Mouse (Mus musculus) liver, embryonic 14.5 days (tissue): ENCODE results near the gene Uckl1. TPM values are rescaled to one million over a fixed set of nuclear protein-coding genes. Genes with fewer than 3 reads are reported as not detected.

Experiments used
- ATAC-seq: fragments of 200-750 bp; cut with Nextera tagmentation; 2 replicates; pipeline ENCODE4 v1.8.0; 2017; ENCODE audit warnings: moderate number of reproducible peaks, mild to moderate bottlenecking, moderate library complexity; ENCODE audit not compliant: insufficient read depth
- DNase-seq, 3 experiments: peaks; one replicate each; pipeline ENCODE4 v3.0.0-alpha.2; 2012 to 2013; ENCODE audit warnings: low read depth in 3 of 3, low spot score in 3 of 3
- H3K27ac ChIP-seq: fragments of 300-500 bp; sonication (generic); 2 replicates; pipeline ENCODE4 v1.5.1; 2014; ENCODE audit warnings: moderate library complexity, mild to moderate bottlenecking, control low read depth, inconsistent platforms
- H3K27me3 ChIP-seq: fragments of 300-500 bp; sonication (generic); 2 replicates; pipeline ENCODE4 v1.6.1; 2014; ENCODE audit warnings: mild to moderate bottlenecking, low read length, moderate library complexity; ENCODE audit not compliant: control insufficient read depth, insufficient read depth
- H3K36me3 ChIP-seq: fragments of 300-500 bp; sonication (generic); replicated peaks from 2 replicates; pipeline ENCODE4 v1.6.1; 2014; ENCODE audit warnings: low read depth; ENCODE audit not compliant: control insufficient read depth, insufficient read depth
- H3K4me1 ChIP-seq, 2 experiments: fragments of 200-500 bp in 1 of 2; fragments of 300-500 bp in 1 of 2; sonication (generic) in 1 of 2; replicated peaks; 2 replicates each; pipeline ENCODE4 v1.6.1; 2012 to 2014; ENCODE audit warnings: antibody characterized with exemption in 1 of 2, inconsistent platforms in 1 of 2, low read length in 1 of 2; ENCODE audit not compliant: control insufficient read depth in 2 of 2, insufficient read depth in 2 of 2
- H3K4me2 ChIP-seq: fragments of 300-500 bp; sonication (generic); 2 replicates; pipeline ENCODE4 v1.6.1; 2014; ENCODE audit warnings: low read depth, mild to moderate bottlenecking, control low read depth, moderate library complexity
- H3K4me3 ChIP-seq, 2 experiments: fragments of 200-500 bp in 1 of 2; fragments of 300-500 bp in 1 of 2; sonication (generic) in 1 of 2; 2 replicates each; pipeline ENCODE4 v1.5.1; 2012 to 2014; ENCODE audit warnings: low read depth in 2 of 2, low read length in 2 of 2, mild to moderate bottlenecking in 2 of 2, control low read depth in 1 of 2, inconsistent platforms in 1 of 2, moderate library complexity in 1 of 2; ENCODE audit not compliant: insufficient read depth in 1 of 2
- H3K9ac ChIP-seq: fragments of 300-500 bp; sonication (generic); replicated peaks from 2 replicates; pipeline ENCODE4 v1.6.1; 2014; ENCODE audit warnings: mild to moderate bottlenecking, control low read depth, moderate library complexity
- H3K9me3 ChIP-seq: fragments of 300-500 bp; sonication (generic); 2 replicates; pipeline ENCODE4 v1.6.1; 2016; ENCODE audit warnings: low read length, mixed read lengths; ENCODE audit not compliant: control insufficient read depth
- CTCF ChIP-seq: IDR thresholded peaks from 2 replicates; pipeline ENCODE4 v1.5.1; 2016; ENCODE audit warnings: antibody characterized with exemption, low read depth, control low read depth
- EP300 ChIP-seq: IDR thresholded peaks from 2 replicates; pipeline ENCODE4 v1.6.1; 2016; ENCODE audit warnings: antibody characterized with exemption, low read depth
- WGBS: fragments of 180-500 bp; shearing (Covaris S2); extraction: QIAGEN DNeasy Blood & Tissue Kit; methylation state at CpG from one replicate; pipeline ENCODE4 v1.1.7; 2014; ENCODE audit not compliant: insufficient replicate concordance; 5-methylcytosine and 5-hydroxymethylcytosine counted together
- polyA plus RNA-seq, 2 experiments: library from polyadenylated mRNA; depleted of rRNA in 1 of 2; stranded (reverse) in 1 of 2; unstranded in 1 of 2; fragments of >200 nt; fragmentation: Nextera tagmentation in 1 of 2; extraction: Ambion mirVana in 1 of 2; gene quantifications; 2 replicates each; pipeline versions ENCODE4 v1.2.1 to v1.2.3; 2012 to 2014

Uckl1 gene
- polyA plus RNA-seq, 2 experiments, result 18.7 to 33.3 TPM

DNA sequence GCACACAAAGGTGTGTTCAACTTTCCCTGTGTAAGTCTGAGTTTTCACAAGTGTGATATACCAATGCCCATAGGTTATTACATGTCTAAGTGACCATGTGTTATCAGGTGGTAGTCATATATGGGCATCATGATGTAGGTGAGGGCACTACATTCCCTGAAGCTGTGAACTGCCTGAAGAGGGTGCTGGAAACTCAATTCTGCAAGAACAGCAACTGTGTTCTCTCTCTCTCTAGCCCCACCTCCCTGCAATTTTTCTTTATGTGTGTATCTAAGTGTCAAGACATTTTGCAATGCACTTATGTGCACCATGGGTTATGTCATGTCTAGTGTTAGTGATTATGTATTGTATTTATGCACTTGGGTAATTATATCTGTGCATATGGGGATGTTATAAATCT lies 9.2 kb upstream of the Uckl1 start:
- H3K4me3 ChIP-seq, result no peak overlapping the region
- no peak overlapping the region for H3K4me2 ChIP-seq
- no peak for DNase-seq
- H3K27ac ChIP-seq, result no peak overlapping the region
- H3K9me3 ChIP-seq, result no peaks in the 10 kb centered on the region
- H3K27me3 ChIP-seq, result peaks cover 10% of the 10 kb centered on the region
- no peak for ATAC-seq
- TF ChIP-seq CTCF, result no peak
- no peak for TF ChIP-seq EP300
- no peaks in the 10 kb centered on the region; the same call in 1 of the 2 replicates for H3K36me3 ChIP-seq
- no peak overlapping the region for H3K9ac ChIP-seq
- H3K4me1 ChIP-seq, result peaks cover 13 to 17% of the 10 kb centered on the region in 2 experiments

DNA sequence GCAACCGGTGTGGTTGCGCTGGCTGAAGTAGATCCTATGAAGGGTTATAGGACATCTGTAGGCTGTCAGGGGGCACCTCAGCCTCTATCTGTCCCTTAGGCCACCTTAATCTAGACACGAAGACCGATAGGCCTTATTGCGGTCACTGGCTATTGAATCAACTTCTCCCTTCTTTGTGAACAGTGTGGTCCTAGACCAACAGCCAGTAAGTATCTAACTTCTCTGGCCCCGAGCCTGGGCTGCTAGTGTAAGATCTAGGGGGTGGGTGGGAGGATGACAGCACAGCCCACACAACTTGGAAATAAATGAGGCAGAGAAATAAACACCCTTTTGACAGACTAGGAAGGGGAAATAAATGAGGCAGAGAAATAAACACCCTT lies 8.3 kb upstream of the Uckl1 start:
- Histone ChIP-seq H3K36me3 (no peaks in the 10 kb centered on the region; the same call in 1 of the 2 replicates), H3K9ac (peak overlapping the region; percentile 85), H3K4me1 (peaks cover 13 to 17% of the 10 kb centered on the region in 2 experiments), H3K4me2 (peak overlapping the region; percentile 85), H3K4me3 (peak overlapping the region; percentile 56 to 71), H3K27me3 (peaks cover under 1% of the 10 kb centered on the region), H3K9me3 (no peaks in the 10 kb centered on the region), H3K27ac (peak overlapping the region; percentile 31)
- no peak for TF ChIP-seq EP300
- WGBS, result under 1% methylated on average over 6 of the region's 6 CpGs
- ATAC-seq, result peak; percentile 8
- no peak for DNase-seq

DNA sequence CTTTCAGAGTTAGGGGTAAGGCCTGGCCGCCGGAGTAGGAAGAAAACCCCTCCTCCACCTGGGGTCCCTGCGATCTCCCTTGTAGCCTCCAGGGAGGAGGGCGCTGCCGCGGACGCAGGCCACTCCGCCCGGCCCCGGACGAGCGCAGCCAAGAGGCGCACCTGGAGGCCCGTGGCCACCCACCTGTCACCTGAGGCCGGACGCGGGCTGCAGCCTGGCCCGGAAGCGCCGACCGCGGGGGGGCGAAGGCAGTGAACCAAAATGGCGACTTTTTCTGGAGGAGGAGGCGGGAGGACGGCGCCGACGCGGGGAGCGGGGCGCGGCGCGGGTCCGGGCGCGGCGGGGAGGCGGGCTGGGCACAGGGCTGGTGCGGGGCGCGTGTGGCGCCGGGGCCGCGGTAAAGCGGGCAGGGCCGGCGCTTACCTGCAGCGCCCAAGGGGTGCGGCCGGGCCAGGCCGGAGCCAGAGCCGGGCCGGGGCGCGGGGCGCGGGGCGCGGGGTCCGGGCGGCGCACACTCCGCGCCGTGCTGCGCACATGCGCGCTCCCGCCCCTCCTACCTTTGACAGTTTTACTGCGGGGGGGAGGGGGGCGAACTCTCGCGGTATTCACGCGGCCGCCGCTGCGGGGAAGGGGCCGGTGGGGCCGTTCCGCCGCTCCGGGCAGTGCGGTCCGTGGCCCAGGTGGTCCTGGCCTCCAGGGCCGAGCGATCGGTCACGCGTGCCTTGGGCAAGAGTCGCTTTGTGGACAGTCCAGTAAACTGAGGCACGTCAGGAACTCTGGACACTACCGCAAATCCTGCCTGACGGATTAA lies 7.7 kb upstream of the Uckl1 start, which contains the start of gene Zfp512b:
Gene Zfp512b (minus strand): TSS at position 573 of the 811 bp plus-strand sequence.
- under 1% methylated on average over 88 of the region's 97 CpGs for whole genome bisulfite sequencing

DNA sequence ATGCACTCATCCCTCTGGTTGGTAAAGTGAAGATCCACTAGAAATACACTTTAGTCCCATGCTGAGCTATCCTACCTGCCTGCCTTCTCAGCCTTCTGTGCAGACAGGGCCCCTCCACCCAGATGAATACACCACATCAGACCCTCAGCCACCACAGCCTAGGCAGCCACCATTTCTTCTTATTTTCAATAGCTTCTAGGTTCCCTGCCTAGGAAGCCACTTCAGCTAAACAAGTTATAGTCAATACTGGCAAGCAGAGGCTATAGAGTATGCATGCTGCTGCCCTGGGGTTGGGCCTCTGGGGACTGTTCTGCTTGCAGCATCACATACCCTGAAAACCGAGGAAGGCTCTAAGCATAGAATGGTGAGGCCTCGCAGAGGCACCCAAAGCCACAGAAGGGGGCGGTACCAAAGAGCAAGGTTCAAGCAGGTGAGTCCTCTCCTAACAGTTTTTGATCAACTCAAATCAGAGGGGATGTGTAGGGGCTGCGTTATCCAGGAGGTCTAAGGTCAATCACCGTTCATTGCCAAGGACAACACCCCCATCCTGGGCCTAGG lies 6.9 kb upstream of the Uckl1 start, which contains the start of gene Prpf6:
Gene Prpf6 (plus strand): TSS at position 341 of the 558 bp plus-strand sequence.
- no peaks in the 10 kb centered on the region for H3K27me3 ChIP-seq
- peaks cover 3% of the 10 kb centered on the region for H3K36me3 ChIP-seq
- peak within 1 kb of the TSS; percentile 41 for H3K27ac ChIP-seq
- peak within 1 kb of the TSS; percentile 85 for H3K4me2 ChIP-seq
- H3K9me3 ChIP-seq, result no peaks in the 10 kb centered on the region
- H3K4me3 ChIP-seq, result peak within 1 kb of the TSS; percentile 56 to 71
- peak within 1 kb of the TSS; percentile 85 for H3K9ac ChIP-seq
- ATAC-seq (peak; percentile 13; the same call in 1 of the 2 replicates), DNase-seq (no peak)
- TF ChIP-seq EP300 (no peak), CTCF (no peak)
- 9% methylated on average over 5 of the region's 5 CpGs for WGBS
- H3K4me1 ChIP-seq, result peaks cover 13 to 17% of the 10 kb centered on the region in 2 experiments

More for the DNA sequence above, 7.7 kb upstream of the Uckl1 start, which contains the start of gene Zfp512b:
- no peak for TF ChIP-seq CTCF
- no peak for TF ChIP-seq EP300
- peak; percentile 46 for ATAC-seq
- no peaks in the 10 kb centered on the region for H3K9me3 ChIP-seq
- H3K27ac ChIP-seq, result peak within 1 kb of the TSS; percentile 41
- DNase-seq, result no peak
- H3K27me3 ChIP-seq, result no peaks in the 10 kb centered on the region
- H3K4me2 ChIP-seq, result peak within 1 kb of the TSS; percentile 85
- peaks cover 13 to 17% of the 10 kb centered on the region in 2 experiments for H3K4me1 ChIP-seq
- H3K9ac ChIP-seq, result peak within 1 kb of the TSS; percentile 85
- H3K36me3 ChIP-seq, result no peaks in the 10 kb centered on the region; the same call in 1 of the 2 replicates
- peak within 1 kb of the TSS; percentile 56 to 71 for H3K4me3 ChIP-seq

DNA sequence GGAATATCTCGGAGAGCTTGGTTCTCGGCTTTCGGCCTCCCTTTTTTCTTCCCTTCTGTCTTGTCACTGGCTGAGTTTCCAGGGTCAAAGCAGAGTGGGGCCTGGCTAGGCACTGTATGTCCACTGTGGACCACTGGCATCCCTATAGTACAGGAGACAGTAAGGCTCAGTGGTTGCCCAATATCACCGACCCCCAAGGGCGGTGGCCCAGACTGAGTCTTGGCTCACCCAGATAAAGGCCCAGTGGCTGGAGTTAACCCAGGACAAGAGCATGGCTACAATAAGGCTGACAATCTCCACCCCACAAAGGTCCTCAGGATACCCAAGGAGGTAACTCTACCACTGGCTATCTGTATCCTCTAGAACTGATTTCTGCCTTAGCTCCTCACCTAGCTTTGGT lies 5.8 kb upstream of the Uckl1 start:
- 67% methylated on average over 5 of the region's 5 CpGs for WGBS
- Histone ChIP-seq H3K4me3 (no peak overlapping the region), H3K4me2 (peak overlapping the region; percentile 8; the same call in 1 of the 2 replicates), H3K27me3 (no peaks in the 10 kb centered on the region), H3K9me3 (no peaks in the 10 kb centered on the region), H3K9ac (no peak overlapping the region), H3K27ac (no peak overlapping the region), H3K36me3 (peaks cover 3% of the 10 kb centered on the region), H3K4me1 (peaks cover 13 to 17% of the 10 kb centered on the region in 2 experiments)
- TF ChIP-seq EP300 (no peak), CTCF (no peak)
- DNase-seq, result no peak
- no peak for ATAC-seq
